Mouse (Mus musculus) urinary bladder, adult 18-20 months (tissue): Measurements from ENCODE around the gene 4931406P16Rik.
"Not testable (repeated sequence)": the region's sequence is repeated elsewhere in the genome, so short reads cannot be mapped to it uniquely, and the experiment has no call there.

ENCODE experiments used
- DNase-seq, 2 experiments: peaks; one replicate each; pipeline ENCODE4 v3.0.0; 2022; ENCODE audit warnings: low spot score in 2 of 2, mixed read lengths in 2 of 2

The 4931406P16Rik gene

GRCm38 (mm10) chr7:34214644-34215043 is 98.7 kb downstream of the 4931406P16Rik start:
- no peak for DNase-seq

- no peak for DNase-seq
These were observed 100.1 kb downstream of the 4931406P16Rik start for GRCm38 (mm10) chr7:34213281-34213680.

- no peak for DNase-seq
These were observed 105.2 kb downstream of the 4931406P16Rik start for GRCm38 (mm10) chr7:34208027-34208745.

- DNase-seq, result no peak
These were observed 107.0 kb downstream of the 4931406P16Rik start for GRCm38 (mm10) chr7:34206331-34206730.

- DNase-seq, result not testable (repeated sequence)
These were observed 111.2 kb downstream of the 4931406P16Rik start for GRCm38 (mm10) chr7:34202147-34202546.

GRCm38 (mm10) chr7:34200829-34201228 is 112.5 kb downstream of the 4931406P16Rik start:
- DNase-seq, result no peak

GRCm38 (mm10) chr7:34198346-34198745 is 115.0 kb downstream of the 4931406P16Rik start:
- no peak for DNase-seq

- peak; percentile 85 to 88 for DNase-seq
These were observed 116.9 kb downstream of the 4931406P16Rik start, which contains the start of gene Pdcd2l for GRCm38 (mm10) chr7:34196132-34197128. TSS of gene Pdcd2l (minus strand) at chr7:34196661.

- no peak for DNase-seq
These were observed 117.7 kb downstream of the 4931406P16Rik start for GRCm38 (mm10) chr7:34195632-34196031.

GRCm38 (mm10) chr7:34192825-34193224 is 120.5 kb downstream of the 4931406P16Rik start:
- no peak for DNase-seq

GRCm38 (mm10) chr7:34189376-34189989 is 123.9 kb downstream of the 4931406P16Rik start:
- DNase-seq, result no peak
